Mouse (Mus musculus): ENCODE results near the gene Gm13283. TPM values are rescaled to one million over a fixed set of nuclear protein-coding genes. Genes with fewer than 3 reads are reported as not detected.

The Gm13283 gene
- polyA plus RNA-seq, 1 experiment from 2014 or later = 0.49 TPM

Other genes starting within 250 kb of the Gm13283 start
- gene Ifnb1, start 237.3 kb upstream of the Gm13283 start, polyA plus RNA-seq (2014; fragmentation: Nextera tagmentation; extraction: Ambion mirVana) = not detected in 2 replicates
- not detected in 2 replicates for gene Ifna15, start 201.9 kb upstream of the Gm13283 start, polyA plus RNA-seq (2014; fragmentation: Nextera tagmentation; extraction: Ambion mirVana)
- not detected in 2 replicates for gene Ifna14, start 188.3 kb upstream of the Gm13283 start, polyA plus RNA-seq (2014; fragmentation: Nextera tagmentation; extraction: Ambion mirVana)
- not detected in 2 replicates for gene Ifna9, start 167.7 kb upstream of the Gm13283 start, polyA plus RNA-seq (2014; fragmentation: Nextera tagmentation; extraction: Ambion mirVana)
- not detected in 2 replicates for gene Ifna12, start 156.7 kb upstream of the Gm13283 start, polyA plus RNA-seq (2014; fragmentation: Nextera tagmentation; extraction: Ambion mirVana)
- gene C87499, start 125.7 kb upstream of the Gm13283 start, polyA plus RNA-seq (2014; fragmentation: Nextera tagmentation; extraction: Ambion mirVana) = not detected in 2 replicates
- not detected in 2 replicates for gene Ifna13, start 115.7 kb upstream of the Gm13283 start, polyA plus RNA-seq (2014; fragmentation: Nextera tagmentation; extraction: Ambion mirVana)
- not detected in 2 replicates for gene Ifna16, start 83.2 kb upstream of the Gm13283 start, polyA plus RNA-seq (2014; fragmentation: Nextera tagmentation; extraction: Ambion mirVana)
- not detected in 2 replicates for gene Ifna2, start 76.2 kb upstream of the Gm13283 start, polyA plus RNA-seq (2014; fragmentation: Nextera tagmentation; extraction: Ambion mirVana)
- gene Ifnab, start 68.8 kb upstream of the Gm13283 start, polyA plus RNA-seq (2014; fragmentation: Nextera tagmentation; extraction: Ambion mirVana) = not detected in 2 replicates
- gene Gm26566, start 38.3 kb upstream of the Gm13283 start, polyA plus RNA-seq (2014; fragmentation: Nextera tagmentation; extraction: Ambion mirVana) = 1.6 and 1.7 TPM in 2 replicates
- gene Klhl9, start 37.7 kb upstream of the Gm13283 start, polyA plus RNA-seq (2014; fragmentation: Nextera tagmentation; extraction: Ambion mirVana) = 105 and 108 TPM in 2 replicates
- gene Gm13271, start 5.3 kb upstream of the Gm13283 start, polyA plus RNA-seq (2014; fragmentation: Nextera tagmentation; extraction: Ambion mirVana) = not detected in 2 replicates
- not detected in 2 replicates for gene Gm13290, start 13.7 kb downstream of the Gm13283 start, polyA plus RNA-seq (2014; fragmentation: Nextera tagmentation; extraction: Ambion mirVana)
- not detected in 2 replicates for gene Gm13289, start 16.8 kb downstream of the Gm13283 start, polyA plus RNA-seq (2014; fragmentation: Nextera tagmentation; extraction: Ambion mirVana)
- gene Gm13272, start 19.7 kb downstream of the Gm13283 start, polyA plus RNA-seq (2014; fragmentation: Nextera tagmentation; extraction: Ambion mirVana) = not detected in 2 replicates
- not detected in 2 replicates for gene Ifnz, start 22.0 kb downstream of the Gm13283 start, polyA plus RNA-seq (2014; fragmentation: Nextera tagmentation; extraction: Ambion mirVana)
- not detected in 2 replicates for gene Gm13276, start 25.6 kb downstream of the Gm13283 start, polyA plus RNA-seq (2014; fragmentation: Nextera tagmentation; extraction: Ambion mirVana)
- not detected in 2 replicates for gene Gm13277, start 28.5 kb downstream of the Gm13283 start, polyA plus RNA-seq (2014; fragmentation: Nextera tagmentation; extraction: Ambion mirVana)
- gene Gm13278, start 31.4 kb downstream of the Gm13283 start, polyA plus RNA-seq (2014; fragmentation: Nextera tagmentation; extraction: Ambion mirVana) = not detected in 2 replicates
- gene Gm13275, start 34.4 kb downstream of the Gm13283 start, polyA plus RNA-seq (2014; fragmentation: Nextera tagmentation; extraction: Ambion mirVana) = not detected in 2 replicates
- gene Gm13279, start 37.3 kb downstream of the Gm13283 start, polyA plus RNA-seq (2014; fragmentation: Nextera tagmentation; extraction: Ambion mirVana) = not detected in 2 replicates
- 0.66 and 0.80 TPM in 2 replicates for gene Gm13285, start 39.5 kb downstream of the Gm13283 start, polyA plus RNA-seq (2014; fragmentation: Nextera tagmentation; extraction: Ambion mirVana)
- gene Gm13287, start 43.1 kb downstream of the Gm13283 start, polyA plus RNA-seq (2014; fragmentation: Nextera tagmentation; extraction: Ambion mirVana) = not detected in 2 replicates
- gene Gm13288, start 45.4 kb downstream of the Gm13283 start, polyA plus RNA-seq (2014; fragmentation: Nextera tagmentation; extraction: Ambion mirVana) = 0.07 TPM in 1 of 2 replicates, not detected in the other
- gene Ifna7, start 56.1 kb downstream of the Gm13283 start, polyA plus RNA-seq (2014; fragmentation: Nextera tagmentation; extraction: Ambion mirVana) = not detected in 2 replicates
- gene Ifna11, start 59.8 kb downstream of the Gm13283 start, polyA plus RNA-seq (2014; fragmentation: Nextera tagmentation; extraction: Ambion mirVana) = not detected in 2 replicates
- gene Ifna6, start 67.3 kb downstream of the Gm13283 start, polyA plus RNA-seq (2014; fragmentation: Nextera tagmentation; extraction: Ambion mirVana) = not detected in 2 replicates
- gene Ifna5, start 75.4 kb downstream of the Gm13283 start, polyA plus RNA-seq (2014; fragmentation: Nextera tagmentation; extraction: Ambion mirVana) = not detected in 2 replicates
- not detected in 2 replicates for gene Ifna4, start 81.7 kb downstream of the Gm13283 start, polyA plus RNA-seq (2014; fragmentation: Nextera tagmentation; extraction: Ambion mirVana)
- gene Ifna1, start 90.0 kb downstream of the Gm13283 start, polyA plus RNA-seq (2014; fragmentation: Nextera tagmentation; extraction: Ambion mirVana) = not detected in 2 replicates
- gene Ifne, start 120.1 kb downstream of the Gm13283 start, polyA plus RNA-seq (2014; fragmentation: Nextera tagmentation; extraction: Ambion mirVana) = not detected in 2 replicates

Data from heart, embryonic 14.5 days (tissue).